Mouse (Mus musculus) C2C12 (cell line): ENCODE data around the gene Cdiptos.

Experiments
- CTCF ChIP-seq: IDR thresholded peaks from one replicate; pipeline ENCODE4 v1.5.1; 2011; ENCODE audit not compliant: control insufficient read depth, insufficient read depth, insufficient read length
- MAX ChIP-seq: IDR thresholded peaks from one replicate; pipeline ENCODE4 v1.6.1; 2011; ENCODE audit warnings: mild to moderate bottlenecking, control low read depth
- MYOD1 ChIP-seq: IDR thresholded peaks from one replicate; pipeline ENCODE4 v1.6.1; 2011; ENCODE audit warnings: low read depth; ENCODE audit not compliant: control insufficient read depth, insufficient read length
- MYOG ChIP-seq: IDR thresholded peaks from one replicate; pipeline ENCODE4 v1.6.1; 2011; ENCODE audit not compliant: control insufficient read depth, insufficient read length; ENCODE audit errors: extremely low read depth
- USF1 ChIP-seq: IDR thresholded peaks from one replicate; pipeline ENCODE4 v1.6.1; 2011; ENCODE audit warnings: low read depth, mild to moderate bottlenecking, control low read depth, moderate library complexity

DNA sequence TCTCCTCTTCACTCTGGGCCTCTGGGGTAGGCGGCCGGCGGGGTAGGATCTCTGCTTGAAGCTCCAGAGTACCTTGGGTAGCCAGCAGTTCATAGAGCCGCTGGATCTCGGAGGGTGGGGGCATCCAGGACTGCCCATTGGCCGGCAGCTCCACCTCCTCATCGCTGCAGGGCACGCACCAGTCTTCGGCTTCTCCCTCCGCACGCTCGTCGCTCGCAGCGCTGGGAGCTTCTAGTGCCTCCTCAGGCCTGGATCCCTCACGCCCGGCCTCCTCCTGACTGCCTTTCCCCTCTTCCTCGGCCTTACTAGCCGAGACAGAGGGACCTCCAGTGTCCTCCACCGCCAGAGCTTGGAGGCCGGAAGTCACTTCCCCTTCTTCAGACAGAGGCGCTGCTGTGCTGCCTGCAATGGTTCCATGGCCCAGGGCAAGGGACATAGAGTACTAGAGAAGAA is 40.6 kb upstream of the Cdiptos start:
- TF ChIP-seq MAX, result no peak
- TF ChIP-seq CTCF, result no peak
- TF ChIP-seq MYOG, result no peak
- no peak for TF ChIP-seq USF1
- no peak for TF ChIP-seq MYOD1
